Mouse (Mus musculus) liver, embryonic 14.5 days (tissue): ENCODE results near the gene Rapgef4. TPM values are rescaled to one million over a fixed set of nuclear protein-coding genes. Genes with fewer than 3 reads are reported as not detected.

Experiments used
- ATAC-seq: fragments of 200-750 bp; cut with Nextera tagmentation; 2 replicates; pipeline ENCODE4 v1.8.0; 2017; ENCODE audit warnings: moderate number of reproducible peaks, mild to moderate bottlenecking, moderate library complexity; ENCODE audit not compliant: insufficient read depth
- DNase-seq, 3 experiments: peaks; one replicate each; pipeline ENCODE4 v3.0.0-alpha.2; 2012 to 2013; ENCODE audit warnings: low read depth in 3 of 3, low spot score in 3 of 3
- H3K27ac ChIP-seq: fragments of 300-500 bp; sonication (generic); 2 replicates; pipeline ENCODE4 v1.5.1; 2014; ENCODE audit warnings: moderate library complexity, mild to moderate bottlenecking, control low read depth, inconsistent platforms
- H3K27me3 ChIP-seq: fragments of 300-500 bp; sonication (generic); 2 replicates; pipeline ENCODE4 v1.6.1; 2014; ENCODE audit warnings: mild to moderate bottlenecking, low read length, moderate library complexity; ENCODE audit not compliant: control insufficient read depth, insufficient read depth
- H3K36me3 ChIP-seq: fragments of 300-500 bp; sonication (generic); replicated peaks from 2 replicates; pipeline ENCODE4 v1.6.1; 2014; ENCODE audit warnings: low read depth; ENCODE audit not compliant: control insufficient read depth, insufficient read depth
- H3K4me1 ChIP-seq, 2 experiments: fragments of 200-500 bp in 1 of 2; fragments of 300-500 bp in 1 of 2; sonication (generic) in 1 of 2; replicated peaks; 2 replicates each; pipeline ENCODE4 v1.6.1; 2012 to 2014; ENCODE audit warnings: antibody characterized with exemption in 1 of 2, inconsistent platforms in 1 of 2, low read length in 1 of 2; ENCODE audit not compliant: control insufficient read depth in 2 of 2, insufficient read depth in 2 of 2
- H3K4me2 ChIP-seq: fragments of 300-500 bp; sonication (generic); 2 replicates; pipeline ENCODE4 v1.6.1; 2014; ENCODE audit warnings: low read depth, mild to moderate bottlenecking, control low read depth, moderate library complexity
- H3K4me3 ChIP-seq, 2 experiments: fragments of 200-500 bp in 1 of 2; fragments of 300-500 bp in 1 of 2; sonication (generic) in 1 of 2; 2 replicates each; pipeline ENCODE4 v1.5.1; 2012 to 2014; ENCODE audit warnings: low read depth in 2 of 2, low read length in 2 of 2, mild to moderate bottlenecking in 2 of 2, control low read depth in 1 of 2, inconsistent platforms in 1 of 2, moderate library complexity in 1 of 2; ENCODE audit not compliant: insufficient read depth in 1 of 2
- H3K9ac ChIP-seq: fragments of 300-500 bp; sonication (generic); replicated peaks from 2 replicates; pipeline ENCODE4 v1.6.1; 2014; ENCODE audit warnings: mild to moderate bottlenecking, control low read depth, moderate library complexity
- H3K9me3 ChIP-seq: fragments of 300-500 bp; sonication (generic); 2 replicates; pipeline ENCODE4 v1.6.1; 2016; ENCODE audit warnings: low read length, mixed read lengths; ENCODE audit not compliant: control insufficient read depth
- CTCF ChIP-seq: IDR thresholded peaks from 2 replicates; pipeline ENCODE4 v1.5.1; 2016; ENCODE audit warnings: antibody characterized with exemption, low read depth, control low read depth
- EP300 ChIP-seq: IDR thresholded peaks from 2 replicates; pipeline ENCODE4 v1.6.1; 2016; ENCODE audit warnings: antibody characterized with exemption, low read depth
- WGBS: fragments of 180-500 bp; shearing (Covaris S2); extraction: QIAGEN DNeasy Blood & Tissue Kit; methylation state at CpG from one replicate; pipeline ENCODE4 v1.1.7; 2014; ENCODE audit not compliant: insufficient replicate concordance; 5-methylcytosine and 5-hydroxymethylcytosine counted together
- polyA plus RNA-seq, 2 experiments: library from polyadenylated mRNA; depleted of rRNA in 1 of 2; stranded (reverse) in 1 of 2; unstranded in 1 of 2; fragments of >200 nt; fragmentation: Nextera tagmentation in 1 of 2; extraction: Ambion mirVana in 1 of 2; gene quantifications; 2 replicates each; pipeline versions ENCODE4 v1.2.1 to v1.2.3; 2012 to 2014

Gene Rapgef4
- polyA plus RNA-seq, 2 experiments, result 2.2 to 4.2 TPM

GRCm38 (mm10) chr2:72054280-72054679 is 73.2 kb downstream of the Rapgef4 start:
- Histone ChIP-seq H3K9ac (no peak overlapping the region), H3K27ac (no peak overlapping the region), H3K27me3 (no peaks in the 10 kb centered on the region), H3K4me3 (no peak overlapping the region), H3K9me3 (no peaks in the 10 kb centered on the region), H3K36me3 (no peaks in the 10 kb centered on the region), H3K4me2 (no peak overlapping the region), H3K4me1 (0 out of 4 replicates have a peak, but pooled peaks cover 0 to 2% of the 10 kb centered on the region in 2 experiments)
- DNase-seq, result no peak
- ATAC-seq, result no peak
- TF ChIP-seq CTCF (no peak), EP300 (no peak)
- 51% methylated on average over 5 of the region's 5 CpGs for WGBS

GRCm38 (mm10) chr2:72054736-72055135 is 73.7 kb downstream of the Rapgef4 start:
- 26% methylated on average over 6 of the region's 6 CpGs for WGBS
- DNase-seq, result no peak
- Histone ChIP-seq H3K27me3 (no peaks in the 10 kb centered on the region), H3K4me2 (no peak overlapping the region), H3K4me3 (no peak overlapping the region), H3K27ac (no peak overlapping the region), H3K36me3 (no peaks in the 10 kb centered on the region), H3K4me1 (0 out of 4 replicates have a peak, but pooled peaks cover 0 to 2% of the 10 kb centered on the region in 2 experiments), H3K9me3 (no peaks in the 10 kb centered on the region), H3K9ac (no peak overlapping the region)
- no peak for ATAC-seq
- TF ChIP-seq EP300 (no peak), CTCF (no peak)

GRCm38 (mm10) chr2:72055476-72055875 is 74.4 kb downstream of the Rapgef4 start:
- ATAC-seq (no peak), DNase-seq (no peak)
- Histone ChIP-seq H3K4me2 (no peak overlapping the region), H3K36me3 (no peaks in the 10 kb centered on the region), H3K9me3 (no peaks in the 10 kb centered on the region), H3K9ac (no peak overlapping the region), H3K27me3 (no peaks in the 10 kb centered on the region), H3K4me3 (no peak overlapping the region), H3K27ac (no peak overlapping the region), H3K4me1 (0 out of 4 replicates have a peak, but pooled peaks cover 0 to 2% of the 10 kb centered on the region in 2 experiments)
- TF ChIP-seq CTCF, result no peak
- no peak for TF ChIP-seq EP300
- WGBS, result 58% methylated on average over 5 of the region's 5 CpGs

- WGBS, result 28% methylated on average over 11 of the region's 11 CpGs
- H3K4me2 ChIP-seq, result no peak overlapping the region
- H3K9me3 ChIP-seq, result no peaks in the 10 kb centered on the region
- H3K36me3 ChIP-seq, result no peaks in the 10 kb centered on the region
- H3K9ac ChIP-seq, result no peak overlapping the region
- no peaks in the 10 kb centered on the region for H3K27me3 ChIP-seq
- no peak for ATAC-seq
- H3K4me1 ChIP-seq, result 0 out of 4 replicates have a peak, but pooled peaks cover 0 to 2% of the 10 kb centered on the region in 2 experiments
- no peak for DNase-seq
- H3K27ac ChIP-seq, result no peak overlapping the region
- H3K4me3 ChIP-seq, result no peak overlapping the region
- TF ChIP-seq EP300 (no peak), CTCF (no peak)
Observed at GRCm38 (mm10) chr2:72056081-72056874, 75.2 kb downstream of the Rapgef4 start.

GRCm38 (mm10) chr2:72062931-72063330 is 81.9 kb downstream of the Rapgef4 start:
- no peaks in the 10 kb centered on the region for H3K27me3 ChIP-seq
- TF ChIP-seq EP300, result no peak
- no peak for TF ChIP-seq CTCF
- no peaks in the 10 kb centered on the region for H3K4me1 ChIP-seq
- ATAC-seq (no peak), DNase-seq (no peak)
- H3K4me3 ChIP-seq, result no peak overlapping the region
- no peaks in the 10 kb centered on the region for H3K9me3 ChIP-seq
- H3K36me3 ChIP-seq, result no peaks in the 10 kb centered on the region
- WGBS, result 50% methylated on average over 4 of the region's 4 CpGs
- no peak overlapping the region for H3K9ac ChIP-seq
- H3K4me2 ChIP-seq, result no peak overlapping the region
- H3K27ac ChIP-seq, result no peak overlapping the region
